Mouse (Mus musculus): Measurements from ENCODE around the gene Aamp.
A peak's percentile ranks its signal among the peaks of the same experiment; 100 is the strongest.

Gene Aamp

DNA sequence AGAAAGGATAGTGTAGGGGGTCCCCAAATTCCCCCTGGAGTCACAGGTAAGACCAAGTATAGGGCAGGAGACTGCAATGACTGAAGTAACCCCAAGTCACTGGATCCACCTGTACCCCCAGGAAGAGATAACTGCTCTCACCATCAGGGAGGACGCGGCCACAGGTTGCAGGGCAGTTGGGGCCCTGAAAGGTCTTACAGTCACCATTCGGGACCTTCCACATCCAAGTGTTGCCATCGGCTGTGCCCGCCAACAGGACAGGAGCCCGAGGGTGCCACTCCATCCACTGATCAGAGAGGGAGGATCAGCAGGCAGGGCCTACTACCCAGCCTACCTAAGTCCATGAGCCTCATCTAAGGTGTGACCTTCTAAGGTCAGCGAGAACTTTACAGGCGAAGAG lies 2.7 kb downstream of the Aamp start:
- peak; percentile 24 for DNase-seq

DNA sequence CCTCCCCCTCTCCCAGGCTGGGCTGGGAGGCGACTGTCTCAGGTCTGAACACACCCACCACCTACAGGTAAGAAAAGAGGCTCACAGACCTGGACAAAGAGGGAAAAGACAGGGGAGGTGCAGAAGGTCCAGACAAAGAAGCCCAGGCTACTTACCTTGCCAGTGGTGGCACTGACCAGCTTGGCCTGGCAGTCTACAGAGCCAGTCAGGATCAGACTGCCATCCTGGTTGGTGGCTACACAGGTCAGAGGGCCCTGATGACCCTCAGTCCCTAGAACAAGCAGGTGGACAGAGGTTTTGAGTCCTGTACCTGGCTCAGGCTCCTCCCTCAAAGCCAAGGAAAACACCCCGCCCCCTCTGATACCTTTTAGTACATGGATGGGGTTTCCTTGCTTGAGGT lies 3.2 kb downstream of the Aamp start:
- peak; percentile 30 for DNase-seq

DNA sequence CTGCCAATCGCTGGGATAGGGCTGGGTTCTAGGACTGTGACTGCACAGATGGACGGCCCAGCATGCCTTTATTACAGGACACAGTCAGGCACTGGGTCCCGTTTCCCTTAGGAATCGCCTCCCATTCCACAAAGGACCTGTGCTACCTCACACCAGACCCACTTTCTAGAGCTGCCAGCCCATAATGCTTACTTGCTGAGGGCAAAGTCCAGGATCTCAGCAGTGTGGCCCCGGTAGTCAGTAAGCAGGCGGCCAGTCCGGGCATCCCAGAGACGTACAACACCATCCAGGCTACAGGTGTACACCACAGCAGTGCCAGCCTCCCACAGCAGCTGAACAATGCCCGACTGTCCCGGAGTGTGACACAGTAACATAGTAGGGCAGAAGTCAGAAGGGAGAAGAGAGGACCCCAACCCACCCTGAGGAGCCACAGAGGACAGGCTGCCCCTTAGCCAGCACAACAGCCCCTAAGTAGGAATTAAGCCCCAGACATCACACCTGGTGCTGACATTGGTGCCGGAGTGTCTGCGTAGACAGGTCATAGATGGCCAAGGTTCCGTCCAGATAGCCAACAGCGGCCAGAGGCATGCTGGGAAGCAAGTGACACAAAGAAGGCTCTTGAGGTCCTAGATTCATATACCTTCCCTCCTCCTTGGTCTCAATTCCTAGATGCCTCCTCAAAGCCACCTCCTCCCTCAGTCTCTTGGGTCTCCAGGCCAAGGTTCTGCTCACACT lies 3.8 kb downstream of the Aamp start:
- DNase-seq, result peak; percentile 23

DNA sequence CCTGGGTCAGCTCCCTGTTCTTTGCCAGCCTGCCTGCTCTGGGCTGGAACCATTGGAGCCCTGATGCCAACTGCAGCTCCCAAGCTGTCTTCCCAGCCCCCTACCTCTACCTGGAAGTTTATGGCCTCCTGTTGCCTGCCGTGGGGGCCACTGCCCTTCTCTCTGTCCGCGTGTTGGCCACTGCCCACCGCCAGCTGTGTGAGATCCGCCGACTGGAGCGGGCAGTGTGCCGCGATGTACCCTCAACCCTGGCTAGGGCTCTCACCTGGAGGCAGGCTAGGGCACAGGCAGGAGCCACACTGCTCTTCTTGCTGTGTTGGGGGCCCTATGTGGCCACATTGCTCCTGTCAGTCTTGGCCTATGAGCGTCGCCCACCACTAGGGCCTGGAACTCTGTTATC lies 5.5 kb downstream of the Aamp start:
- DNase-seq, result peak; percentile 22

DNA sequence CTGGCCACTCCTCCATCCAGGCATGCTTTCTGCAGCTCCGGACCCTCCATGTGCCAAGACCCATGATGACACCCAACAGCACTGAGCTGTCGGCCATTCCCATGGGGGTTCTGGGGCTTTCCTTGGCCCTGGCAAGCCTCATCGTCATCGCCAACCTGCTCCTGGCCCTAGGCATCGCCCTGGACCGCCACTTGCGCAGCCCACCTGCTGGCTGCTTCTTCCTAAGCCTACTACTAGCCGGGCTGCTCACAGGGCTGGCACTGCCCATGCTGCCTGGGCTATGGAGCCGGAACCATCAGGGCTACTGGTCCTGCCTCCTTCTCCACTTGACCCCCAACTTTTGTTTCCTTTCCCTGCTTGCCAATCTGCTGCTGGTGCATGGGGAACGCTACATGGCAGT lies 6.0 kb downstream of the Aamp start, which contains the start of gene Gpbar1:
Gene Gpbar1, plus strand, starts transcription at position 13 of the 400 bp plus-strand sequence.
- DNase-seq, result peak; percentile 18

DNA sequence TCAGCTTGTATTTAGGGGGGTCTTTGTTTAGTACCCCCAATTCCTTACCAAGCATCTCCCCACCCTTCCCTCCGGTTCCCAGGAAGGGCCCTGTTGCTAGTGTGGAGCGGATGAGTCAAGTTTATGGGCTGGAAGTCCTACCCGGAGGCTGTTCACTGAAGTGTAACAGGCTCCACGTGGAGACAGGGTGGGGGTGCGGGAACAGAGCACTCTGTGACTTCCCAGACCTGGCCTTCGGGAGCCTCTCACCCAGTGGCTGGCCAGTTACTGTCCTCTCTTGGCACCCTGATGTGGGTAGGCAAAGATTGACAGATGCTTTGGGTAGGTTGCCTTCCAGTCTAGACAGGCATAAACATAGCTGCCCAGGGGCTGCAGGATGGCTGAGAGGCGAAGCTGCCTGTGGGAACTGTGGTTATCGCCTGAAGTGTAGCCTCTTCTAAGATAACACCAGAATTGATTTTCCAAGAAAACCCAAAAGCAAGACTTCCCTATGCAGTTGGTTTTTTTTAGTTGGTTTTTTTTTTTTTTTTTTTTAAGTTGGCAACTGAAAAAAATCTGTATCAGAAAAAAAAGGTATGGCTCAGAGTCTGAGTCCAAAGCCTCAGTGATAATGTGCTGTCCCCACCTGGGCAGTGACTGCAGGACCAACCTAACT lies 6.5 kb downstream of the Aamp start:
- DNase-seq, result no peak

DNA sequence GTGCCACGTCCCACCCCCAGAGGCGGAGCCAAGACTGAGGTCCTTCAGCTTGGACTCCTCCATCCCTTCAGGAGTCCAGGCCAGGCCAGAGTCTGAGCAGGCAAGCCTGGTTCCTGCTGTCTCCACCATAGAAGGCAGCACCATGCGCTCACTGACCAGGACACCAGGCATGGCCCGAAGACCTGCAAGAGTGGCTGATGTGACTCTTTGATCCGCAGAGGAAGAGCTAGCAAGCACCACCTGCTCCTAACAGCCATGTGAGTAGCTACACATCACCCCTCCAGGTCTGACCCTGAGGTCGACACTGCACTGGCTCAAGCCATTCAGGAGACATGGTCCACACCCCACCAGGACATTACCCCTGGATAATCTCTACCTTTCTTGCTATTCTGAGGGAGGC lies 7.5 kb downstream of the Aamp start:
- no peak for DNase-seq

DNA sequence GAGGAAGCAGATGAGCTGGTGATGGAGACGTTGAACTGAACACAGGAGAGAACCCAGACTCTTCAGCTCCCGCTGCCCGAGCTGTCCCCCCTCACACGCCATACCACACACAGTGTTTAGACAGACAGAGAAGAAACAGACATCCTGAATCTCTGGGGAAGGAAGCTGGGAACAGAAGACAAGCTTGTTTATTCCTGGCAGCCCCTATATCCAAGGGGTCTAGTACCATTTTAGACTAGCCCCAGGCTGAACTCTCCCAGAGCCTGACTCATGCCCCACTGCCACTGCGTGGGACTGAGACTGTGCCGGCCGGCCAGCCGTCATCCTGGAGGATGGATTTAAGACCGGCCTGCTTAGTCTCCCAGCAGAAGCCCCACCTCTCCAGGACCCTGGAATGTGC lies 9.5 kb downstream of the Aamp start:
- no peak for DNase-seq

DNA sequence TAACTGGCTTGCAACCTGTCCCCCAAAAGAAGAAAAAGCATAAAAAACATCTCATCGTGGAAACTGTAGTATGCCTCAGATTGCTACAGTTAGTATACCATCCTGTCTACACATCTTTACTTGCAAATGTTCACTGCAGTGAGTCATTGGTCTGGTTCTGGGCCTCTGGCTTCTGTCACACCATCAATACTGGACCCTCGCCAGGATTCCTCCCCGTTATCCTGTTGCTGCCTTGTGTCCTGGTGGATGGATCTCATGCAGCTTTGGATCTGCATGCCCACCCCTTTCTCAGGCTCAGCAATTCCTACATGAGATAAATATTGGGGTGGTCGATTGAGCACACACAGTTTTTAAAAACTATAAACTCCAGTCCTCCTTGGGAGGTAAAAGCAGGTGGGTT lies 12.9 kb downstream of the Aamp start:
- DNase-seq, result no peak

DNA sequence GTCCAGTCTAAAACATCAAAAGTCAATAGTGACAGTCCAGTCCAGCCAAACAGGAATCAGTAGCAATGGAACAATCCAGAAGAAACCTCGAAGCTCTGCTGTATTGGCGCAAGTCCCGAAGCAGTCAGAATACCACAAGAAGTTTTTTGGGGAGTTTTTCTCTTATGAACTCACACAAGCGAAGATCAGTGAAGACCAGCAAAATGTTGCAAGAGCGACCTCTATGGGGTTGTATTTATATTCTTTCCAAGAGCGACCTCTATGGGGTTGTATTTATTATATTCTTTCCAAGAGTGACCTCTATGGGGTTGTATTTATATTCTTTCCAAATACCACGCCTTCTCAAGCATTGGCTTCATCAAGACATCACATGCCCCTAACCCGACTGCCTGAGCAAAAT lies 15.8 kb downstream of the Aamp start:
- no peak for DNase-seq

DNA sequence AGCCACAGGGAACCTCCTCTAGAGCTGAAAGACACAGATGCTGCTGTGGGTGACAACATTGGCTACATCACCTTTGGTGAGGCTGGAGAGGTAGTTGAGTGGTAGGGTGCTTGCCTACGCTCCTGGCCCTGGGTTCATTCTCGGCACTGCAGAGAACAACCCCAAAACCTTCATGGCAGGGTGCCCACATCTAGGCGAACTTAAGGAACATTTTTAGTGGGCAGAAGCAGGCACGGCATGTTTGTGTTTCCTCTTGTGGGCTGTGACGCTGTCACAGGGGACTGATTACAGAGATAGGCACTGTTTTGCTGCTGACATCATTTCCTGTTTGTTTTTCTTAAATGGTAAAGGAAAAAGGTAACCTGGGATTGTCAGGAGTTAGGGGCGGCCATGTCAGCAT lies 22.0 kb downstream of the Aamp start:
- DNase-seq, result no peak

DNA sequence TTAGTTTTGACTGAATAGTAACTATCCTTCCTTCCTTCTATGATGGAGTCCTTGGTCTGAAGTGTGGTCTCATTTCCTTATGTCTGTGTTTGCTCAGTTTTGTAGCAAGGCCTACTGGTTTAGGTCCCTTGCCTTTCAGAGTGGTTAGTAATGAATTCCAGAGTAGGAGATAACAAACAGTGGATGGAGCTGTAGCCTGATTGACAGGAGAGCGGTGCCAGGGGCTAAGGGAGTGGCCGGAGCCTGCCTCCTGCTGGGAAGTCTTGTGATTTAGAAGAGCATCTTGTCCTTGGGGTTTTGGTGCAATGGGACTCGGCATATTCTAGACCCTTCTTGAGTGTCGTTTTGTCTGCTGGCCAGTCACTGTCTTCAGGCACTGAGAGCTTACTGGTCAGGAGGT lies 27.8 kb downstream of the Aamp start:
- no peak for DNase-seq

DNA sequence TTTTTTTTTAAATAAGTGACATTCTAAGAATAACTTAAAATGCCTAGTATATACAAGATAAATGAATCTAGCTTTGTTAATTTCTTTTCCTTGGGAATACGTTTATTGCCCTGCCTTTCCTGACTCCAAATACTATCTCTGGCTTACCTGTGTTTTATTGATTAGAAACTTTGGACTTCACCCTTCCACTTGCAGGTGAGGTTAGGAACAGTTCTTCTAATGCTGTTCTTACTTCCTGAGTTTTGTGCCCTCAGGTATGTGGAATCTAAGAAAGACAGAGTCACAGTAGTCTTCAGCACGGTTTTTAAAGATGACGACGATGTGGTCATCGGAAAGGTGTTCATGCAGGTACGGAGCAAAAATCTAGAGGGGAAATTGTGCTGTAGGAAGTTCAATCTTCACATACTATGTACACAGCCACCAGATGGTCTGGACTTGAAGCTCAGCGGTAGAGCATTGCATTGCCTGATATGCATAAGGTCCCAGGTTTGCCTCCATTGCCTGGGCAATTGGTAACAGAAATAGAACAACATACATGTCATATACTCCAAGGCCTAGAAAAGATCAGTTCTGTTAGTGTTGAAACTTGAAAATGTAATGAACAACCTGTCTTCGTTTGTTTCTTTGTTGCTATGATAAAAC lies 28.7 kb downstream of the Aamp start:
- no peak for DNase-seq

DNA sequence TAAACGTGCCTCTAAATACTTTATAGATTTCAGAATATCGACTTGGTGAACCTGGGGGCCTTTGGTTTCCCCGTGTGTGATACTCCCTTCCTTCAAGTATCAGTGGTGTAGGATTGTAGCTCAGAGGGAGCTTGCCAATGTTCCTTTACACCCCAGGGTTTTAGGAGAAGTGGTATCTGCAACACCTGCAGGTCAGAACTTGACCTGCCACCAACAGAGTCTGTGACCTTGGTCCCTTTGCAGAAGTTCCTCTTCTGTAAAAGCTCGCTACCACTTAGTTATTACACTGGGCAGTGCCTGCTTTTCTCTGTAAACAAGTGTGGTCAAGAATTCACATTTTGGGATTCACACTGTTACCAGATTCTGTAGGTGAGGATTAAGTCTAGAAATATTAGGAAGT lies 34.4 kb downstream of the Aamp start:
- no peak for DNase-seq

DNA sequence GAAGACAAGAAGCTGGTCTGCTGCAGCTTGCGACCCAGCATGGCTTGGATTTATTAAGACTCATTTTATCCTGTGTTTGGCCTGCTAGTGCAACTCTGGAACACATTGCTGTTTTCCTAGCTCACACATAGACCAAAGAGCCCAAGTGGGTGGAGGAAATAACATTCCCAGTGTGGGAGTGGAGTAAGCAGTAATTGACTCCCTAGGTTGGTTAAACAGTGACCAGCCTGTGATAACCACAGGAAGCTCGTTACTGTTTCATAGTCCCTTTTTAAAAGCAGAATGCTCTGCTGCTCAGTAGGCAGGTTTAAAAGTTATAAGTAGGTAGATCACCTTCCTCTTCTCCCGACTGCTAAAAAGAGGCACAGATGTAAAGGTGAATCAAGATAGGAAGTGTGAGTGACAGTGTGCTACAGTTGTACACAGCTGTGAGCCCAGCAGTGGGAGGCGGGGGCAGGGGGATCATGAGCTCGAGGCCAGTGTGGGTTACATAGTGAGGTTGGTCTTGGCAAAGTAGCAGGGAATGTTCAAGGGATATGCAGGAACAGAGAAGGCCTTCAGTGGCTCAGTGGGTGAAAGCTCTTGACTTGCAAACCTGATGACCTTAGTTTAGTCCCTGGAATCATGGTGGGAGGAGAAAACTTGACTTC lies 35.1 kb downstream of the Aamp start:
- no peak for DNase-seq

DNA sequence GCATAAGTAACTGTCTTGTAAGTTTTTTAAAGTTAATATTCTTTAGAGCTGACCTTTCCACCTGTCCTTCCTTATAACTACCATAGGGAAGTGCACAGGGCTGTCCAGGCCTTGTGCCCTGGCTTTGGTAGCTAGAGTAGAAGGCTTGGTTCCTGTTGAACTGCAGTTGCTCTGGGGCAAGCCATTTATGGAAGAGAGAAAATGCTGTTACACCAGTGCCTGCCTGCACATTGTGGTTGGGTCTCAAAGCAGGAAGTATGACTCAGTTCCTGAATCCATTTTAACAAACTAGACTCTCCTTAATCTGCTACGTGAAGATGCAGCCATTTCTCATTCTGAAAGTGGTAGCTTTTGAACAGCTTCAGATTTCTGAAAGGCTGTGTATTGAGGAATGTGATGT lies 35.7 kb downstream of the Aamp start:
- DNase-seq, result no peak

DNA sequence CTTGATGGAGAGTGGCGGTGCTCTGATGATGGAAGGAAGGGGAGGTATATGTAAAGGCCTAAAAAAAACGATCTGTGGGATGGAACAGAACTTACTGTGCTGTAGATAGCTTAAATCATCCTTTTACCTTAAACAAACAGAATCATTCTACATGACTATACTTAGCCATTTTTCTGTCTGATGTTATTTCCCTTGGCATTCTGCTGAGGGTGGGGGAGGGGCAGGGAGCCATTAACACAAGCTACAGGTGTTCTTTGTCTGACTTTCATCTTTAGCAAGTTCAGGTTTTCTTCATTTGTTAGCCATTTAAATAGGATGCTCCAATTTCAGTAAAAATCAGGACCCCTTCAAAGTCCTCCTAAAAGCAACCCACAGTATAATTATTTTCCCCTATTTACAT lies 39.0 kb downstream of the Aamp start:
- no peak for DNase-seq

DNA sequence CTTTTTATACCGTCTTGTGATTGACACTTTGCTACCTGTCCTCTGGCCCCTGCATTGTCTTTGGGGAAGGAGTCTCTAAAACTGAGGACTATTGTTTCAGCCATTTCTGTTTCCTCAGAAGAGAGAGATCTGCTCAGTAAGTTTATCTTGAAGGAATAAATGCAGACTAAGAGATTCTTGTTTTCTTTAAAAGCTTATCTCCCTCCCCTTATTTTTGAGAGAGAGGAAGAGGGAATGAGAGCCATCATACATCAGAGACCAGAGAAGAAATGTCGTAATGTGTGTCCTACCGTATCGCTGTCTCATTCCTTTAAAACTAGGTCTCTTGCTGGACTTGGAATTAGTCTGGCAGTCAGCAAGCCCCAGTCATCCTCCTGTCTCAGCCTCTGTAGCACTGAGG lies 43.7 kb downstream of the Aamp start:
- no peak for DNase-seq

DNA sequence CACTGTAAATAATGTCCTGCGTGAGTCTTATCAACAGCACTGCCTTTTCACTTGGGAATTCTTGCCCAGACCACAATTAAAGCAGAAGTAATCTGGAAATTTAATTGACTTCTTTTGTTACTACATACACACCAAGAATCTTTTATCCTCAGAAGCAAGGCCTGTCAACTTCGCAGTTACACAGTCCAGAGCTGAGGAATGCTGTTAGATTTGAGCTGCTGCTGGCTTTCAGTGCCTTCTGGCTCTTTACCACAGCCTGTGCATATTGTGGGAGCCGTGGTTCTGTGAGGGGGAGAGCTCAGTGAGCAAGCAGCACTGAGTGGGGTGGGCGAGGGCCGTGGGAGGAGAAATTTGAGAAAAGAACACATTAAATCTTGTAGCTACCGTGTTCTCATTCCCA lies 44.2 kb downstream of the Aamp start:
- no peak for DNase-seq

DNA sequence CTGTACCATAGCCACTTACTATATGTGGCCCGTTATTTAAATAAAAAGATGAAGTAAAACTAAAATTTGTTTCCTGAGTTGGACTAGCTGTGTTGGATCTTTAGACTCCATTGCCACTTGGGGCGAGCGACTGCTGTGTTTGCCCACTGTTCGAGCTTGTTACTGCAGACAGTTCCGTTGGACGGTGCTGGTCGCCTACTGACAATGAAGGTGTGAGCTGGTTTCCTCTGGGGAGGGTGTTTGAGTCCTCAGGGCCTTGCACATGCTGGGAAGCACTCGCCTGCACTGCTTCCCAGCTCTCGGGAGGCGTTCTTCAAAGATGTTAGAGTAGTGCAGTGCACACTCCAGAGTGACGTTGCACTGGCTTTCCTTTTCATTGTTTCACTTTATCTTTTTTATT lies 44.9 kb downstream of the Aamp start:
- DNase-seq, result no peak

DNA sequence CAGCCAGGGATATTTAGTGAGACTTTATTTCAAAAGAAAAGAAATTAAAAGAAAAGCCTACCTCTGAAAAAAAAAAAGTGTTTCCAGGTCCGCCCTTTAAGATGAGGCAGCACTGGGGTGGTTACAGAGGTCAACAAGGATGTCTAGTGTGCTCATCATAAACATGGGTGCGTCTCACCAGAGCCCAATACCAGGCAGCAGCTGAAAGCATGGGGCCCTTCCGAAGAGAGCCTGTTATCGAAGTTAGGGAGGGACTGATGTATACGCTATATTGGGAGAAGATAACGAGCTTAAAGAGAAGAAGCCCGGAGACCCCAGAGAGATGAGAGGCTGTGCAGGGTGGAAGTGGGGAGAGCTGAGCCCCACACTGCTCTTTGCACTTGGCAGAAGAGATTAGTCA lies 45.4 kb downstream of the Aamp start:
- no peak for DNase-seq

DNA sequence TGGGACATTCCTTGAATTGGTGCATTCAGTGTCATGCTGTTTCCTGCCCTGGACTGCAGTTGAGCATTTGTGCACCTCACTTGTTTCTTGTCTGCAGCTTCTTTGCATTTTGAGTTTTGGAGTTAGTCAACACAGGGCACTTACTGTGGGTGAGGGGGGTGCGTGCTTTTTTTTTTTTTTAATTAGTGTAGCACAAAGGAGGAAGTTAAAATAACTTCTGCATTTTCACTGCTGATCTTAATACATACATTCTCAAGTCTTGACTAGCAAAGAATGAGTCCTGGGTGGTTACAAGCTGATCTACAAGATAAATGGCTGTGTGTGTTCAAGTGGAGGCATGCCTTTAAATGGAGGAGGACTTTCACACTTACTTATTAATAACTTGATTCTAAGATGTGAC lies 46.4 kb downstream of the Aamp start:
- no peak for DNase-seq

DNA sequence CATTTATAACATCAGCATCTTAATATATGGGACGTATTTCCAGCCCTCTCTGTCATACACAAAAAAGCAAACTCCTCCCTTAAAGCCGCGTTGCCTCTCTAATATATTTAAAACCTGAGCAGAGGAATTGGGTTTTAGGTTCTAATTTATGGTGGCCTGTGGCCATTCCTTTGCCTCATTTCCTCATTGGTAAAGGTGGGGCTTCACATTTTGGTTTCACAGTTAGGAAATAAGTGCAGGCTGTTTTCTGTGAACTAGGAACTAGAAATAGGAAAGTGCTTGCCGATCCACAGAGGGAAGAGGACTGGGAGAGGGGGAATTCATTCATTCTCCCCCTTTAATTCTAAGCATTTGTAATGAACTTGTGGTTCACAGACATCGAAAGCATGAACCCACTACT lies 46.9 kb downstream of the Aamp start:
- no peak for DNase-seq

Data from cerebellum, adult 9-11 months (tissue).